Mouse (Mus musculus) heart, adult 2 months (tissue): ENCODE data around the gene Troap.
A peak's percentile ranks its signal among the peaks of the same experiment; 100 is the strongest.

Experiments
- CTCF ChIP-seq: fragments of 200-600 bp; IDR thresholded peaks from 2 replicates; pipeline ENCODE4 v1.8.1; 2022; ENCODE audit warnings: antibody characterized with exemption, mild to moderate bottlenecking, moderate library complexity
- EP300 ChIP-seq: fragments of 200-500 bp; IDR thresholded peaks from 2 replicates; pipeline ENCODE4 v1.6.1; 2011; ENCODE audit warnings: low read depth, low read length, control low read depth; ENCODE audit not compliant: insufficient read depth

- no peak for TF ChIP-seq EP300
- TF ChIP-seq CTCF, result peak; percentile 85
Observed at GRCm38 (mm10) chr15:99099139-99099556, 24.8 kb downstream of the Troap start.
